ENCODE assay signal across 8 mouse cellular contexts in the genomic region with DNA sequence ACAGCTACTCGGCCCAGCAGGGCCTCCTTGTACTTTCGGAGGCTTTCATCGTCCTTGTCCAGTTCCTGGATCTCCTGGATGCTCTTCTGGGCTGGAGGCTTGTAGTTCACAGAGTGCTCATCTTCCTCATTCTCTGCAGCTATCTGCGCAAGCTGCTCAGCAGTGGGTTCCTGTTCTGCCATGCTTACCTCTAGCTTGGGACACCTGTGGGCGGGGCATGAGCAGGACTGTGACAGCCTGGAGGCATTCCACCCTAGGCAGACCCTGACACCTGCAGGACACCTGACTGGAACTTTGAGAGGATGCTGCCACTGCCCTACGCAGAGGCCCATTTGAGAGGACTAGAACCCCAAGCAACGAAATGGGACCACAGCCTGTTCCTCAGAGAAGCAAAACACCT. TPM values are rescaled to one million over a fixed set of nuclear protein-coding genes. Genes with fewer than 3 reads are reported as not detected.
DNase-seq lines count a peak whose midpoint lies in the region; ATAC-seq lines count a peak whose summit lies in the region.

No protein-coding gene starts in this region.

- H3K27ac ChIP-seq in heart, embryonic 11.5 days (ENCODE audit: low read depth, low read length), result peak overlapping the region; percentile 92

- no peaks in the 10 kb centered on the region for H3K27me3 ChIP-seq in heart, embryonic 11.5 days (ENCODE audit: control insufficient read depth, insufficient read depth, low read length)

- H3K4me2 ChIP-seq in heart, embryonic 11.5 days, result peak overlapping the region; percentile 96

- H3K4me1 ChIP-seq in heart, embryonic 11.5 days (ENCODE audit: control insufficient read depth, insufficient read depth, low read length), result peaks cover 25% of the 10 kb centered on the region

- H3K36me3 ChIP-seq in heart, embryonic 11.5 days (ENCODE audit: control insufficient read depth, insufficient read depth, low read length), result peaks cover 32% of the 10 kb centered on the region

- H3K9ac ChIP-seq in heart, embryonic 11.5 days (ENCODE audit: low read depth, low read length), result peak overlapping the region; percentile 96

- peak overlapping the region; percentile 95 for H3K4me3 ChIP-seq in heart, embryonic 11.5 days (ENCODE audit: low read depth, low read length)

- ATAC-seq in heart, embryonic 11.5 days (replicated peaks; ENCODE audit: insufficient number of reproducible peaks, low FRiP score, low TSS enrichment), result no peak
- ATAC-seq in megakaryocyte, adult 5-6 weeks (ENCODE audit: poor library complexity, severe bottlenecking), result peak; percentile 71

- peaks cover 4% of the 10 kb centered on the region; the same call in 1 of the 2 replicates for H3K9me3 ChIP-seq in heart, embryonic 11.5 days (replicated peaks; ENCODE audit: control insufficient read depth, low read length)

- WGBS in heart, embryonic 11.5 days (ENCODE audit: insufficient replicate concordance), result 62% methylated on average over 7 of the region's 7 CpGs

- peak; percentile 12 for DNase-seq in adrenal gland, postnatal 14 days
- no peak for DNase-seq in adrenal gland, adult 8-10 months
- DNase-seq in MEL-GATA-1-ER (ENCODE audit: extremely low read depth, low read depth), result peak; percentile 58
- DNase-seq in kidney, postnatal 10 days, result peak; percentile 53
- DNase-seq in thymus, postnatal 4 days, result peak; percentile 54
- no peak for DNase-seq in layer of hippocampus, postnatal 10 days (ENCODE audit: low spot score in 2 of 2)

RNA-seq across cellular contexts. Expression of a gene that starts 1.2 kb away (rescaled TPM):
- 268 and 310 TPM in 2 replicates for total RNA-seq in adrenal gland, postnatal 14 days (2021)
- total RNA-seq in adrenal gland, adult 8-10 months (2022), result 100 to 1,000 TPM; 356 to 389 (median 365) TPM
- polyA plus RNA-seq in heart, embryonic 11.5 days (2014; fragmentation: Nextera tagmentation; extraction: Ambion mirVana), result 468 and 477 TPM in 2 replicates
- 506 and 521 TPM in 2 replicates for total RNA-seq in megakaryocyte, adult 5-6 weeks (2015)
- 226 and 275 TPM in 2 replicates for total RNA-seq in megakaryocyte, adult 5-6 weeks (2017)
- 100 to 1,000 TPM; 344 to 379 TPM for total RNA-seq in layer of hippocampus, postnatal 10 days (2021)

RNA-seq across cellular contexts. Expression of a gene that starts 7.1 kb away (rescaled TPM):
- 449 and 479 TPM in 2 replicates for total RNA-seq in adrenal gland, postnatal 14 days (2021)
- 100 to 1,000 TPM; 439 to 580 (median 550) TPM for total RNA-seq in adrenal gland, adult 8-10 months (2022)
- 506 and 569 TPM in 2 replicates for polyA plus RNA-seq in heart, embryonic 11.5 days (2014; fragmentation: Nextera tagmentation; extraction: Ambion mirVana)
- 301 and 325 TPM in 2 replicates for total RNA-seq in megakaryocyte, adult 5-6 weeks (2015)
- 587 and 590 TPM in 2 replicates for total RNA-seq in megakaryocyte, adult 5-6 weeks (2017)
- 100 to 1,000 TPM; 153 to 161 TPM for total RNA-seq in layer of hippocampus, postnatal 10 days (2021)

RNA-seq across cellular contexts. Expression of a gene that starts 18.0 kb away (rescaled TPM):
- 120 and 128 TPM in 2 replicates for total RNA-seq in adrenal gland, postnatal 14 days (2021)
- total RNA-seq in adrenal gland, adult 8-10 months (2022), result 100 to 1,000 TPM in 1 of 4 experiments, 10 to 100 TPM in 3; 52.1 to 102 (median 72.7) TPM
- 333 and 334 TPM in 2 replicates for polyA plus RNA-seq in heart, embryonic 11.5 days (2014; fragmentation: Nextera tagmentation; extraction: Ambion mirVana)
- total RNA-seq in megakaryocyte, adult 5-6 weeks (2015), result 143 and 149 TPM in 2 replicates
- 171 and 196 TPM in 2 replicates for total RNA-seq in megakaryocyte, adult 5-6 weeks (2017)
- total RNA-seq in layer of hippocampus, postnatal 10 days (2021), result 10 to 100 TPM; 79.8 to 91.3 TPM

RNA-seq across cellular contexts. Expression of a gene that starts 18.0 kb away (rescaled TPM):
- total RNA-seq in adrenal gland, postnatal 14 days (2021), result 68.3 and 69.0 TPM in 2 replicates
- total RNA-seq in adrenal gland, adult 8-10 months (2022), result 100 to 1,000 TPM in 2 of 4 experiments, 10 to 100 TPM in 2; 90.3 to 112 (median 98.6) TPM
- polyA plus RNA-seq in heart, embryonic 11.5 days (2014; fragmentation: Nextera tagmentation; extraction: Ambion mirVana), result 200 and 201 TPM in 2 replicates
- 79.9 and 90.6 TPM in 2 replicates for total RNA-seq in megakaryocyte, adult 5-6 weeks (2015)
- total RNA-seq in megakaryocyte, adult 5-6 weeks (2017), result 30.0 and 32.3 TPM in 2 replicates
- total RNA-seq in layer of hippocampus, postnatal 10 days (2021), result 100 to 1,000 TPM in 1 of 2 experiments, 10 to 100 TPM in 1; 93.5 to 107 TPM

RNA-seq across cellular contexts. Expression of a gene that starts 28.1 kb away (rescaled TPM):
- 1.6 TPM in 1 of 2 replicates, not detected in the other for total RNA-seq in adrenal gland, postnatal 14 days (2021)
- total RNA-seq in adrenal gland, adult 8-10 months (2022), result 1 to 10 TPM in 2 of 4 experiments, not detected in 2; 1.3 to 2.1 TPM
- polyA plus RNA-seq in heart, embryonic 11.5 days (2014; fragmentation: Nextera tagmentation; extraction: Ambion mirVana), result 8.8 and 9.1 TPM in 2 replicates
- total RNA-seq in megakaryocyte, adult 5-6 weeks (2015), result not detected in 2 replicates
- total RNA-seq in megakaryocyte, adult 5-6 weeks (2017), result not detected in 2 replicates
- 1 to 10 TPM; 2.2 to 2.4 TPM for total RNA-seq in layer of hippocampus, postnatal 10 days (2021)

Comparison
In these comparisons a context has a peak if more than half of its experiments do, and no peak if none do; other contexts are left out.
1. DNase-seq: peak in adrenal gland, postnatal 14 days (single experiment), MEL-GATA-1-ER (single experiment), kidney, postnatal 10 days (single experiment) and thymus, postnatal 4 days (single experiment); none in adrenal gland, adult 8-10 months (single experiment) and layer of hippocampus, postnatal 10 days (0 of 2).